Mouse (Mus musculus) lung, embryonic 15.5 days (tissue): ENCODE measurements at regions not wholly inside any gene's neighbourhood (a gene's known extent, or its start where the extent isn't known, plus 50 kb on each side); places are given as distances from the start of the nearest gene placed in this dataset.

Experiments used
- ATAC-seq: fragments of 200-750 bp; cut with Nextera tagmentation; 2 replicates; pipeline ENCODE4 v1.8.0; 2017; ENCODE audit warnings: moderate number of reproducible peaks, borderline replicate concordance; ENCODE audit not compliant: low FRiP score, low TSS enrichment; ENCODE audit errors: extremely low read depth
- H3K27ac ChIP-seq: fragments of 300-500 bp; sonication (generic); 2 replicates; pipeline ENCODE4 v1.5.1; 2015; ENCODE audit warnings: moderate library complexity, mild to moderate bottlenecking, inconsistent platforms
- H3K27me3 ChIP-seq: fragments of 300-500 bp; sonication (generic); 2 replicates; pipeline ENCODE4 v1.6.1; 2015; ENCODE audit warnings: inconsistent platforms
- H3K36me3 ChIP-seq: fragments of 300-500 bp; sonication (generic); 2 replicates; pipeline ENCODE4 v1.6.1; 2015; ENCODE audit warnings: inconsistent platforms
- H3K4me1 ChIP-seq: fragments of 300-500 bp; sonication (generic); 2 replicates; pipeline ENCODE4 v1.6.1; 2015; ENCODE audit warnings: inconsistent platforms
- H3K4me2 ChIP-seq: fragments of 300-500 bp; sonication (generic); 2 replicates; pipeline ENCODE4 v1.6.1; 2015; ENCODE audit warnings: inconsistent platforms, mild to moderate bottlenecking, moderate library complexity
- H3K4me3 ChIP-seq: fragments of 300-500 bp; sonication (generic); 2 replicates; pipeline ENCODE4 v1.5.1; 2015; ENCODE audit warnings: mild to moderate bottlenecking, inconsistent platforms
- H3K9ac ChIP-seq: fragments of 300-500 bp; sonication (generic); 2 replicates; pipeline ENCODE4 v1.6.1; 2015; ENCODE audit warnings: inconsistent platforms
- H3K9me3 ChIP-seq: fragments of 300-500 bp; sonication (generic); 2 replicates; pipeline ENCODE4 v1.6.1; 2016; ENCODE audit warnings: inconsistent platforms
- WGBS: fragments of 180-500 bp; shearing (Covaris S2); methylation state at CpG from one replicate; pipeline ENCODE4 v1.1.7; 2015; 5-methylcytosine and 5-hydroxymethylcytosine counted together

GRCm38 (mm10) chr12:28054444-28054843, 497.8 kb downstream of the Dcdc2c start:
- no peaks in the 10 kb centered on the region for H3K4me1 ChIP-seq
- 84% methylated on average over 11 of the region's 11 CpGs for WGBS
- no peaks in the 10 kb centered on the region for H3K9me3 ChIP-seq
- no peak overlapping the region for H3K4me3 ChIP-seq
- no peak overlapping the region for H3K27ac ChIP-seq
- H3K27me3 ChIP-seq = no peaks in the 10 kb centered on the region
- no peak overlapping the region for H3K4me2 ChIP-seq
- no peak overlapping the region for H3K9ac ChIP-seq
- no peaks in the 10 kb centered on the region for H3K36me3 ChIP-seq
- no peak for ATAC-seq

DNA sequence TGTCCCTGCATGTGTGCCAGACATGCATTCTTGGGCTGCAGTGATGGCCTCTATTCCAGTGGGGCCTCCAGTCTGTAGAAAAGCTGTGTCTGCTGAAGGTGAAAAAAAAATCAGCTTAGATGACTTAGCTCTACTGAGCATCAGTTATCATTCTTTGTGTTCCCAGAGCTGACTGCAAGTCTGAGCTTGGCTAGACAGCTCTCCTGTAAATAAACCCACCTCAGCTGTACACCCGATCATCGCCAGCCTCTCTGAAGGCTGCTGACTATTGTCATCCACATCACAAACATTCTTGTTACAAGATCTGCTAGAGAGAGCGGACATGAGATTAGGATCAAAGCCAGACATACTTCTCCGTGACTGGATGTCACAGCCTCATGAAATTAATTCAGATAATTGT, 504.2 kb downstream of the Dcdc2c start:
- Histone ChIP-seq H3K4me3 (no peak overlapping the region), H3K4me1 (no peaks in the 10 kb centered on the region), H3K27me3 (no peaks in the 10 kb centered on the region), H3K27ac (no peak overlapping the region), H3K36me3 (no peaks in the 10 kb centered on the region), H3K9me3 (no peaks in the 10 kb centered on the region), H3K9ac (no peak overlapping the region), H3K4me2 (no peak overlapping the region)
- ATAC-seq = no peak
- WGBS = 32% methylated on average over 4 of the region's 4 CpGs

- Histone ChIP-seq H3K4me1 (no peaks in the 10 kb centered on the region), H3K27me3 (no peaks in the 10 kb centered on the region), H3K36me3 (no peaks in the 10 kb centered on the region), H3K27ac (no peak overlapping the region), H3K9me3 (no peaks in the 10 kb centered on the region), H3K4me3 (no peak overlapping the region), H3K9ac (no peak overlapping the region), H3K4me2 (no peak overlapping the region)
- no peak; the same call in 1 of the 2 replicates for ATAC-seq
- WGBS = 50% methylated on average over 7 of the region's 7 CpGs
Measured at GRCm38 (mm10) chr12:28038161-28038911, 513.9 kb downstream of the Dcdc2c start.

- WGBS = 48% methylated on average over 2 of the region's 2 CpGs
- Histone ChIP-seq H3K9me3 (no peaks in the 10 kb centered on the region), H3K36me3 (no peaks in the 10 kb centered on the region), H3K4me2 (no peak overlapping the region), H3K4me1 (no peaks in the 10 kb centered on the region), H3K4me3 (no peak overlapping the region), H3K9ac (no peak overlapping the region), H3K27me3 (no peaks in the 10 kb centered on the region), H3K27ac (no peak overlapping the region)
- no peak for ATAC-seq
Measured at GRCm38 (mm10) chr12:27999170-27999569, 553.0 kb downstream of the Dcdc2c start.

DNA sequence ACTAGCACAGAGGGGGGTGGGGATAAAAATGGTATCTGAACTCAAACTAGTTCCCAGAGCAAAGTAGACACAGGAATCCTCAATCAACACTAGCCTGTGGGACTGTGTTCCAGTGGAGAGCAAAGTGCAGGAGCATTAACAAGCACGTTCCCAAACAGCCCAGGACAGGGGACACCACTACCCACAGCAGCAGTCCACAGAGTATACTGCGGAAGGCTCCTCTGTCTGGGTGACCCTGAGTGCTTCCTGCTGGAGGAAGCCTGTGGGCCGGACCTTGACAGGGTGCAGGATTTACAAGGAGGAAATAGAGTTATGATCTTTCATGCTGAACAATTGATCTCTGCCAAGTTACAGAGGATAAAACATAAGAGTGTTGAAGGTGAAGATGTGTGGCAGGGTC, 560.0 kb downstream of the Dcdc2c start:
- no peaks in the 10 kb centered on the region for H3K9me3 ChIP-seq
- WGBS = 43% methylated on average over 3 of the region's 3 CpGs
- no peak for ATAC-seq
- H3K27me3 ChIP-seq = no peaks in the 10 kb centered on the region
- H3K36me3 ChIP-seq = no peaks in the 10 kb centered on the region
- no peak overlapping the region for H3K27ac ChIP-seq
- H3K9ac ChIP-seq = no peak overlapping the region
- no peak overlapping the region for H3K4me2 ChIP-seq
- no peaks in the 10 kb centered on the region for H3K4me1 ChIP-seq
- H3K4me3 ChIP-seq = no peak overlapping the region

DNA sequence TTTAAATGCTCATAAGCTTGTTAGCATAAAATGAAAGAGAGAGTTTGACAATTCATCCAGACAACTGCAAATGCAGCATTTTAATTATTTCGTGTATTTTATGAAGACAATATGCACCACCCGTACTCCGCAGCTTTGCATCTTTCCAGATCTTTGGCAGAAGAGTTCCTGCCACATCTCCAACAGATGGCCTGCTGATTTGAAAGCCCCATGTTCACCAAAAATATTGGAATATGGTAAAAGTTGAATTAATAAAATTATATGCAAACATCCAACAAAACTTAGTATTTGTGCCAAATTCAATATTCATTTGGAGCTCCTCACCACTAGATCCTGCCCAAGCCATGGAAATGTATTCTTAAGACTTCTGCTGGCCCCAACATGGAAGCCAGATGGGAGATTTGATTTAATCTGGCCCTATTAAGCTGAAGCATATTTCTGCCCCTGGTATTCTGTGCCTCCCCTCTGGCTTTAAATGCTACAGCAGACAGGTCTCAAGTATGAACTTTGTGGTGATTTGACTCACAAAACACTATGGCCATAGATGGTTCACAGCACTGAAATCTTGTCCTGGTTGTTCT, 567.8 kb downstream of the Dcdc2c start:
- Histone ChIP-seq H3K9ac (no peak overlapping the region), H3K4me3 (no peak overlapping the region), H3K9me3 (no peaks in the 10 kb centered on the region), H3K27me3 (no peaks in the 10 kb centered on the region), H3K36me3 (no peaks in the 10 kb centered on the region), H3K27ac (no peak overlapping the region), H3K4me1 (no peaks in the 10 kb centered on the region), H3K4me2 (no peak overlapping the region)
- ATAC-seq = no peak
- 84% methylated on average over 3 of the region's 3 CpGs for WGBS

DNA sequence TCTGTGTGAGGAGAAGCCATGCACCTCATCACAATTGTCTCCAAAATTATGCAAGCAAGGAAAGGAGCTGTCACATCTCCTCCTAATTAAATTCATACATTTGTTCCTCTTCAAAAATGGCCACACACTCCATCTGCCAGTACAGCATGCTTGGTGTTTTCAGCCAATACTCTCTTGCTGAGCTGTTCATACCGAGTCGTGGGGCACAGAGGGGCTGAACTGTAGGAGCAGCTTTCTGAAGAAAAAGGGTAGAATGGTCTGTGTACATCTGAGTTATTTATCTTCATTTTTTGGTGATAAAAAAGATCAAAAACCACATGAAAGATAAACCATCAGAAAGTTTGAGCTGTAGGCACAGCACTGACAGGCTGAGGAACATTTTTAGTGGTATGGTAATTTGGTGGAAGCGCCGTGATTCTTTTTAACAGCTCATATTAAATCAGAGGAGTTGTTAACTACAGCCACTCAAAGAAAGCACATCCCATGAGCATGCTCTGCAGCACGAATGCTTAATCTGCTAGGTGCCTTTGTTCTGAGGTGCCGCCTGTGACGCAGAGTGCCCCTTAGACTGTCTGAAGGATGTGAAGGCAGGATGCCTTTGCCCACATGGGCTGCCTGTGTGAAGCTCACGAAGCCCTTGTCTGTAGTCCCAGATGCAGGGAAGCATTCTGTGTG, 573.8 kb downstream of the Dcdc2c start:
- no peak overlapping the region for H3K27ac ChIP-seq
- ATAC-seq = no peak
- no peaks in the 10 kb centered on the region for H3K9me3 ChIP-seq
- WGBS = 35% methylated on average over 8 of the region's 8 CpGs
- no peak overlapping the region for H3K9ac ChIP-seq
- H3K4me2 ChIP-seq = no peak overlapping the region
- no peak overlapping the region for H3K4me3 ChIP-seq
- no peaks in the 10 kb centered on the region for H3K36me3 ChIP-seq
- H3K4me1 ChIP-seq = no peaks in the 10 kb centered on the region
- H3K27me3 ChIP-seq = no peaks in the 10 kb centered on the region

DNA sequence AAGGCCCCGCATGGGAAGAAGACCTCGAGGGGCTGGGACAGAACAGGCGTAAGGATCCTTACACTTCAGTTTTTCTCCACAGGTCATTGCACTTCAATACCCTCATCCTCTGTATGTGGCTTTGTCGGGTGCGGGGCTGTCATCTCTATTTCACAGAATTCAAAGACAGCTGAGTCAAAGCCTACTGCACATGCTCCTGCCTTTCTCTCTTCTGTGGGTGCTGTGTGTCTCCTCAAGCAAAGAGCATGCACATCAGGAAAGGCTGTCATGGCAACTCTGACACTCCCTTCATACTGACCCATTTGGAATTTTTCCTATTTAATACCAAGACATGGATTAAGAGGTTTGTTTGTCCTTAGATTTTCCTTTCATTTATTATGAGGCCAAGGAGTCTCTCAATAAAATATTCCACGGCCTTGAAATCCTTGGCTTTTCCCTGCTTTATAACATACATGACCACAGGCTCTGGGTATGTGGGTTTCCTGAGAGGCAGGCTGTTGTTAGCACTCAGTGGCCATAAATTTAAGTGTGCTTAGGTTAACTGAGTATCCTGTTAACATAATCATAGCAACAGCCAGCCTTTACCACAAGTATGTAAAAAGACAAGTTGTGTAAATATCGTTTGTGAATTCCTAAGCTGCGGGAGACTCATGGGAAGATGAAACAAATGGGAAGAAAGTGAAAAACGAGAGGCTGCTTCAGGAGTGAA, 574.5 kb downstream of the Dcdc2c start:
- ATAC-seq = no peak
- Histone ChIP-seq H3K4me3 (no peak overlapping the region), H3K9ac (no peak overlapping the region), H3K27ac (no peak overlapping the region), H3K4me1 (no peaks in the 10 kb centered on the region), H3K4me2 (no peak overlapping the region), H3K27me3 (no peaks in the 10 kb centered on the region), H3K36me3 (no peaks in the 10 kb centered on the region), H3K9me3 (no peaks in the 10 kb centered on the region)
- 56% methylated on average over 9 of the region's 9 CpGs for WGBS

- H3K4me1 ChIP-seq = no peaks in the 10 kb centered on the region
- no peaks in the 10 kb centered on the region for H3K27me3 ChIP-seq
- 50% methylated on average over 3 of the region's 3 CpGs for WGBS
- H3K4me3 ChIP-seq = no peak overlapping the region
- H3K9me3 ChIP-seq = no peaks in the 10 kb centered on the region
- H3K9ac ChIP-seq = no peak overlapping the region
- no peak for ATAC-seq
- no peak overlapping the region for H3K27ac ChIP-seq
- no peaks in the 10 kb centered on the region for H3K36me3 ChIP-seq
- H3K4me2 ChIP-seq = no peak overlapping the region
Measured at GRCm38 (mm10) chr12:27962908-27963307, 589.3 kb downstream of the Dcdc2c start.

DNA sequence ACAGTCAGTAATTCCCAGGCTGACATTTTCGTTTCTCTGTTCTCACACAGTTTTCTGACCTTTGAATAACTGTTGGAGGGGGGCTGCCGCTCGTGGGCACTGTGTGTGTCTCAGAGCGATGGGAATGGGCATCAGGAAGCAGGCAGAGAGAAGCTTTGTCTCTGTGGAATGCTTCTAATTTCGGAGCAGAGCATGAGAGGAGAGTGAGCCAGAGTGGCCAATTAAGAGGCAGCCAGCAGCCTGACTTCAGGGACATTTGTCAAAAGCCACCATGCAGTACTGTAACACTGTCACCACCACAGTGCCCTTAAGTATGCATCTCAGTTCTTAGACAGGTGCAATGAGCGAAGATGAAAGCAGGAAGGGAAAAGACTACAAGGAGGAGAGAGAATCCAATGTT, 592.1 kb downstream of the Dcdc2c start:
- H3K4me2 ChIP-seq = no peak overlapping the region
- no peaks in the 10 kb centered on the region for H3K27me3 ChIP-seq
- no peaks in the 10 kb centered on the region for H3K4me1 ChIP-seq
- no peak overlapping the region for H3K4me3 ChIP-seq
- no peaks in the 10 kb centered on the region for H3K36me3 ChIP-seq
- no peak overlapping the region for H3K9ac ChIP-seq
- no peak overlapping the region for H3K27ac ChIP-seq
- ATAC-seq = no peak
- H3K9me3 ChIP-seq = no peaks in the 10 kb centered on the region
- WGBS = 41% methylated on average over 6 of the region's 6 CpGs

DNA sequence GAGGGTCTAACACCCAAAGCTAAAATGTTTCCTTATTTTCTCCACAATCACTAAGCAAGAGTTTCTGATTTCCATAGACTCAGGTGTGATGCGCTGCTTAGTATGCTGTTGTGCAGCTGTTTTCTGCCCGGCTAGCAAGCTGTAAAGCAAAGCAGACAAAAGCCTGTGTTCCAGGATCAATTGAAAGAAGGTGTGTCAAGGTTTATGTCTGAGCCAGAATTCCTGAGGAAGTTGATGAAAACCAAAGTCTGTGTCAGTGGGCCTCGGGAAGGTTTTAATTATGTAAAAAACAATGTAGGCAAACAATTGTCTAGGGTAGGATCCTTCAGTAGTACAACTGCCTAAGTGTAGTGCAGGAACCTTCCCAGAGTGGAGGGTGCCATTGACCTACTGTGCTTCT, 604.6 kb downstream of the Dcdc2c start:
- 68% methylated on average over 3 of the region's 3 CpGs for WGBS
- Histone ChIP-seq H3K27ac (no peak overlapping the region), H3K27me3 (no peaks in the 10 kb centered on the region), H3K4me2 (no peak overlapping the region), H3K4me3 (no peak overlapping the region), H3K36me3 (no peaks in the 10 kb centered on the region), H3K9ac (no peak overlapping the region), H3K9me3 (no peaks in the 10 kb centered on the region), H3K4me1 (no peaks in the 10 kb centered on the region)
- no peak for ATAC-seq
